Mouse (Mus musculus) forebrain, embryonic 13.5 days (tissue): ENCODE data around the gene Cdk6. TPM values are rescaled to one million over a fixed set of nuclear protein-coding genes. Genes with fewer than 3 reads are reported as not detected.

Experiments used
- ATAC-seq: fragments of 200-750 bp; cut with Nextera tagmentation; 2 replicates; pipeline ENCODE4 v1.8.0; 2017
- H3K27ac ChIP-seq: fragments of 300-500 bp; sonication (generic); 2 replicates; pipeline ENCODE4 v1.5.1; 2015; ENCODE audit warnings: inconsistent platforms, mild to moderate bottlenecking, moderate library complexity
- H3K27me3 ChIP-seq: fragments of 300-500 bp; sonication (generic); 2 replicates; pipeline ENCODE4 v1.6.1; 2015; ENCODE audit warnings: mild to moderate bottlenecking, inconsistent platforms
- H3K36me3 ChIP-seq: fragments of 300-500 bp; sonication (generic); 2 replicates; pipeline ENCODE4 v1.6.1; 2015; ENCODE audit warnings: mild to moderate bottlenecking, inconsistent platforms; ENCODE audit not compliant: poor library complexity, severe bottlenecking
- H3K4me1 ChIP-seq: fragments of 300-500 bp; sonication (generic); 2 replicates; pipeline ENCODE4 v1.6.1; 2015; ENCODE audit warnings: inconsistent platforms
- H3K4me2 ChIP-seq: fragments of 300-500 bp; sonication (generic); 2 replicates; pipeline ENCODE4 v1.6.1; 2015; ENCODE audit warnings: inconsistent platforms, mild to moderate bottlenecking, moderate library complexity
- H3K4me3 ChIP-seq: fragments of 300-500 bp; sonication (generic); 2 replicates; pipeline ENCODE4 v1.5.1; 2015; ENCODE audit warnings: mild to moderate bottlenecking, inconsistent platforms
- H3K9ac ChIP-seq: fragments of 300-500 bp; sonication (generic); 2 replicates; pipeline ENCODE4 v1.6.1; 2015; ENCODE audit warnings: mild to moderate bottlenecking, inconsistent platforms
- H3K9me3 ChIP-seq: fragments of 300-500 bp; sonication (generic); replicated peaks from 2 replicates; pipeline ENCODE4 v1.6.1; 2016; ENCODE audit warnings: inconsistent platforms
- WGBS: fragments of 180-500 bp; shearing (Covaris S2); methylation state at CpG from one replicate; pipeline ENCODE4 v1.1.7; 2015; 5-methylcytosine and 5-hydroxymethylcytosine counted together
- polyA plus RNA-seq: library from polyadenylated mRNA; unstranded; fragments of >200 nt; fragmentation: Nextera tagmentation; extraction: Ambion mirVana; gene quantifications from 2 replicates; pipeline ENCODE4 v1.2.1, GENCODE M21; 2015

Gene Cdk6
- polyA plus RNA-seq, 1 experiment from 2014 or later, result 34.4 TPM

GRCm38 (mm10) chr5:3500957-3501563, 159.8 kb downstream of the Cdk6 start:
- 84% methylated on average over 8 of the region's 8 CpGs for WGBS

DNA sequence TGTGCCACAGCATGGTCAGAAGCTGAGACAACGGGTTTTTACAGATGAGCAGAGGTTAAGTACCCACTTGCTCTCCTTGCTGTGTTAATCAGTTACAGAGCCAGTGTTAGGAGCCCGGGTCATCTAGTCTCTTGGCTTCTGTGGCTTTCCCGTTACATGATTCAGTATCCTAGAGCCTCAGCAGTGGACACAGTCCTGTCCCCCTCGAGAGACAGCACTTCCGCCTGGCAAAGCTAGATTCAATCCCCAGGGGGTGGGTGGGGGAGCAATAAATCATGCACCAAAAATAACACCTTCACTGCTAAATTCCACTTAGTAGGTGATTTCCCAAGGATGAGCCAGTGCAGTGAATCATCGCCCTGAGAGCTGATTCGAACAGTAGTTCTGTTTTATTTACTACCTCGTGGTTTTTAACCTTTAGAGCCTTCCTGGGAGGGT, 160.3 kb downstream of the Cdk6 start:
- 0 out of 2 replicates have a peak, but pooled peaks cover 3% of the 10 kb centered on the region for H3K4me1 ChIP-seq
- no peak overlapping the region for H3K4me3 ChIP-seq
- no peak overlapping the region for H3K9ac ChIP-seq
- no peak overlapping the region for H3K27ac ChIP-seq
- H3K36me3 ChIP-seq, result no peaks in the 10 kb centered on the region
- H3K27me3 ChIP-seq, result no peaks in the 10 kb centered on the region
- H3K4me2 ChIP-seq, result no peak overlapping the region
- 67% methylated on average over 8 of the region's 8 CpGs for WGBS
- no peaks in the 10 kb centered on the region for H3K9me3 ChIP-seq
- ATAC-seq, result no peak

More at GRCm38 (mm10) chr5:3500957-3501563, 159.8 kb downstream of the Cdk6 start:
- H3K9ac ChIP-seq, result no peak overlapping the region
- no peak overlapping the region for H3K4me2 ChIP-seq
- 0 out of 2 replicates have a peak, but pooled peaks cover 3% of the 10 kb centered on the region for H3K4me1 ChIP-seq
- ATAC-seq, result no peak
- no peaks in the 10 kb centered on the region for H3K9me3 ChIP-seq
- no peaks in the 10 kb centered on the region for H3K27me3 ChIP-seq
- no peak overlapping the region for H3K27ac ChIP-seq
- no peaks in the 10 kb centered on the region for H3K36me3 ChIP-seq
- H3K4me3 ChIP-seq, result no peak overlapping the region

DNA sequence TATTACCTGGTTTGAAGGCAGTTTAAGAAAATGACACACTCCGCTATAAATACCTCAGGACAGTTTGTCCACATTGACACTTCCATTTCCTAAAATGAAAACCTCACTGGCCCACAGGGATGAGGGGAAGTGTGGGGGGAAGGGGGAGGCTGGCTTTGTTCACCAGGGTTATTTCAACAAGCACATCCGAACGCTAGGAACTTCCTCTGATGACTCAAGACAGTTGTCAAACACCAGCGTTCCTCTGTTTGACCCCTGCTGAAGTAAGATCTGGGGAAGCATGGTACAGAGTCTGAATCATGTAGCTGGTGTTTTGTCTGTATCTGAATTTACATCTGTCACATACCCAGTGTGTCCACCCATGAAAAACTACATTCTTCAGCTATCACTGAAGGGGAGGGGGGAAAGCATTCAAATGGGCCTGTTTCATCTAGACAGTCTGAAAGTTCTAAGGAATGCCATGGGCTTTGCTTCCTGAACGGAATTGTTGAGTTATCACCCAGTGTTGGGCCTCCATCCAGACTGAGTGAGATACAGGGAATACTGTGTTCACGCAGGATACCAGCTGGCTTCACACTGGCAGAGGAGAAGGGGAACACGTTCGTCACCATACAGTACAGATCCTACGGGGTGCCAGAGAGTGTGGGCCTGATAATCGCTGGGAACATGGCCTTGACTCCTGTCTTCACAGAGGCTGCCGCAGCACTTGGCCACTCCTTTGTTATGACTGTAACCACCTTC, 161.5 kb downstream of the Cdk6 start:
- H3K4me3 ChIP-seq, result no peak overlapping the region
- no peaks in the 10 kb centered on the region for H3K27me3 ChIP-seq
- ATAC-seq, result 0 out of 2 replicates have a peak, but pooled peaks have one; percentile 21
- no peaks in the 10 kb centered on the region for H3K36me3 ChIP-seq
- WGBS, result 86% methylated on average over 11 of the region's 11 CpGs
- no peak overlapping the region for H3K4me2 ChIP-seq
- H3K9me3 ChIP-seq, result no peaks in the 10 kb centered on the region
- no peak overlapping the region for H3K27ac ChIP-seq
- 0 out of 2 replicates have a peak, but pooled peaks cover 3% of the 10 kb centered on the region for H3K4me1 ChIP-seq
- H3K9ac ChIP-seq, result no peak overlapping the region

DNA sequence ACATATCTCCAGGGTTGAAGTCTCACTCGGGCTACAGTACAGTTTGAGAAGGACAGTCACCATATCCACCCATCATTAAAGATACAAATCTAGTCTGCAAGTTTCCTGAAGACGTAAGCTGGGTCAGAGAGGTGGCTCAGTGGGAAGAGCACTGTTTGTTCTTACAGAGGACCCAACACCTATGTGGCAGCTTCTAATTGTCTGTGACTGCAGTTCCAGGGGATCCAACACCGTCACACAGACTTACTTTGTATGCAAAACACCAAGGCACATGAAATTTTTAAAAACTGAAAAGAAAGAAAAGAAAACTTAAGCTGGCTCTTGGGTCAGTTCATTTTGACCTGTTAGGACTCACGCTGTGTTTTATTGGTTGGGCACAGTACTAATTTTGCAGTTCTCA, 162.1 kb downstream of the Cdk6 start:
- H3K4me1 ChIP-seq, result 0 out of 2 replicates have a peak, but pooled peaks cover 3% of the 10 kb centered on the region

GRCm38 (mm10) chr5:3503836-3504323, 162.6 kb downstream of the Cdk6 start:
- Histone ChIP-seq H3K4me3 (no peak overlapping the region), H3K4me2 (no peak overlapping the region), H3K27me3 (no peaks in the 10 kb centered on the region), H3K9ac (no peak overlapping the region), H3K9me3 (no peaks in the 10 kb centered on the region), H3K36me3 (no peaks in the 10 kb centered on the region), H3K27ac (no peak overlapping the region), H3K4me1 (0 out of 2 replicates have a peak, but pooled peaks cover 3% of the 10 kb centered on the region)
- no peak for ATAC-seq
- WGBS, result 93% methylated on average over 9 of the region's 9 CpGs

More for the DNA sequence above, 162.1 kb downstream of the Cdk6 start:
- Histone ChIP-seq H3K9me3 (no peaks in the 10 kb centered on the region), H3K27me3 (no peaks in the 10 kb centered on the region), H3K36me3 (no peaks in the 10 kb centered on the region), H3K4me3 (no peak overlapping the region), H3K27ac (no peak overlapping the region), H3K4me2 (no peak overlapping the region), H3K9ac (no peak overlapping the region)
- 82% methylated on average over 4 of the region's 4 CpGs for WGBS
- no peak for ATAC-seq

- ATAC-seq, result no peak
- 74% methylated on average over 4 of the region's 4 CpGs for WGBS
- no peak overlapping the region for H3K9ac ChIP-seq
These were observed 163.2 kb downstream of the Cdk6 start for GRCm38 (mm10) chr5:3504453-3504852.

DNA sequence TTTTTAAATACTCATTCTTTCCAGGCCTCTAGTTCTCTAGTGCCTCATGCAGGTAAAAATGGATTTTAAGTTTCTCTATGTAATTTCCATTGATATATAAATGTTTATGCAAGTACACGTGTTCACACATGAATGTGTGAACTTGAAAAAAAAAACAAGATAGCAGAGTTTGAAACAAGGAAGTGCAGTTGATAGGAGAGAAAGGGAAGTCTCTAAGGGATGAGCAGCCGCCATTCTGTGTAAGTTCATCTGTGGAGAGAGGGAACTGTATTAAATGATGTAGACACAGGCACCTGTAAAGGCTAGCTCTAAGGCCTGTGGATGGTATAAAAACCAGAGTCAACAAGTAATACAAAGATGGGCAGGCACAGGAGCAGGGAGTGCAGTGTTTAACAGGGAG, 164.3 kb downstream of the Cdk6 start:
- no peak overlapping the region for H3K4me2 ChIP-seq
- H3K9me3 ChIP-seq, result no peaks in the 10 kb centered on the region
- H3K27ac ChIP-seq, result no peak overlapping the region
- no peaks in the 10 kb centered on the region for H3K36me3 ChIP-seq
- H3K9ac ChIP-seq, result no peak overlapping the region
- no peak overlapping the region for H3K4me3 ChIP-seq
- H3K27me3 ChIP-seq, result no peaks in the 10 kb centered on the region
- 0 out of 2 replicates have a peak, but pooled peaks cover 3% of the 10 kb centered on the region for H3K4me1 ChIP-seq
- ATAC-seq, result no peak
- WGBS, result 74% methylated on average over 2 of the region's 2 CpGs

More at GRCm38 (mm10) chr5:3504453-3504852, 163.2 kb downstream of the Cdk6 start:
- no peaks in the 10 kb centered on the region for H3K27me3 ChIP-seq
- no peak overlapping the region for H3K4me3 ChIP-seq
- H3K27ac ChIP-seq, result no peak overlapping the region
- H3K9me3 ChIP-seq, result no peaks in the 10 kb centered on the region
- no peaks in the 10 kb centered on the region for H3K36me3 ChIP-seq
- H3K4me1 ChIP-seq, result 0 out of 2 replicates have a peak, but pooled peaks cover 3% of the 10 kb centered on the region
- no peak overlapping the region for H3K4me2 ChIP-seq

GRCm38 (mm10) chr5:3508480-3509381, 167.4 kb downstream of the Cdk6 start:
- no peak overlapping the region for H3K4me3 ChIP-seq
- ATAC-seq, result no peak
- H3K9ac ChIP-seq, result no peak overlapping the region
- H3K27ac ChIP-seq, result no peak overlapping the region
- H3K9me3 ChIP-seq, result no peaks in the 10 kb centered on the region
- no peaks in the 10 kb centered on the region for H3K27me3 ChIP-seq
- H3K4me2 ChIP-seq, result no peak overlapping the region
- no peaks in the 10 kb centered on the region for H3K36me3 ChIP-seq
- H3K4me1 ChIP-seq, result 0 out of 2 replicates have a peak, but pooled peaks cover 3% of the 10 kb centered on the region
- 82% methylated on average over 7 of the region's 7 CpGs for WGBS

DNA sequence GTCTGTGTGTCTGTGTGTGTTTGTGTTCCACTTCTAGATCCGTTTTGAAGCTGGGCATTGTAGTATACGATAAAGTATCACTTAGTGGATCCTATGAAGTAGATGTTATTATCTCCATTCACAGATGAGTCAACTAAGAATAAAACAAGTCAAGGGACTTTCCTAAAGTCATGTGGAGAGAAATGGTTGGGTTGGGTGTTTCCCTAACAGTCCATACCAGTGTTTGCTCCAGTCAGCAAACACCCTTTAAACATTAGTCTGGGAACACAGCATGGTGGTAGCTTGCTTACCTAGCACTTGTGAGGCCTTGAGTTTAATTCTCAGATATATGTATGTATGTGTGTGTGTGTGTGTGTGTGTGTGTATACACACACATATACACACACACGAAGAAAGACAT, 168.2 kb downstream of the Cdk6 start:
- H3K9ac ChIP-seq, result no peak overlapping the region
- WGBS, result 94% methylated on average over 3 of the region's 3 CpGs
- no peaks in the 10 kb centered on the region for H3K36me3 ChIP-seq
- no peak for ATAC-seq
- no peak overlapping the region for H3K27ac ChIP-seq
- H3K4me3 ChIP-seq, result no peak overlapping the region
- no peaks in the 10 kb centered on the region for H3K9me3 ChIP-seq
- H3K4me2 ChIP-seq, result no peak overlapping the region
- 0 out of 2 replicates have a peak, but pooled peaks cover 3% of the 10 kb centered on the region for H3K4me1 ChIP-seq
- H3K27me3 ChIP-seq, result no peaks in the 10 kb centered on the region

- Histone ChIP-seq H3K9ac (no peak overlapping the region), H3K4me2 (no peak overlapping the region), H3K4me3 (no peak overlapping the region), H3K9me3 (no peaks in the 10 kb centered on the region), H3K27me3 (no peaks in the 10 kb centered on the region), H3K27ac (no peak overlapping the region), H3K4me1 (0 out of 2 replicates have a peak, but pooled peaks cover 3% of the 10 kb centered on the region), H3K36me3 (no peaks in the 10 kb centered on the region)
- 81% methylated on average over 10 of the region's 10 CpGs for WGBS
- 0 out of 2 replicates have a peak, but pooled peaks have one; percentile 43 for ATAC-seq
These were observed 170.0 kb downstream of the Cdk6 start for GRCm38 (mm10) chr5:3511097-3511795.

- ATAC-seq, result no peak
- Histone ChIP-seq H3K36me3 (no peaks in the 10 kb centered on the region), H3K27me3 (no peaks in the 10 kb centered on the region), H3K27ac (no peak overlapping the region), H3K4me3 (no peak overlapping the region), H3K4me1 (0 out of 2 replicates have a peak, but pooled peaks cover 3% of the 10 kb centered on the region), H3K9me3 (no peaks in the 10 kb centered on the region), H3K9ac (no peak overlapping the region), H3K4me2 (no peak overlapping the region)
- 56% methylated on average over 4 of the region's 4 CpGs for WGBS
These were observed 171.3 kb downstream of the Cdk6 start for GRCm38 (mm10) chr5:3512584-3512983.
